Mouse (Mus musculus): Measurements from ENCODE around the gene Dr1.

DNA sequence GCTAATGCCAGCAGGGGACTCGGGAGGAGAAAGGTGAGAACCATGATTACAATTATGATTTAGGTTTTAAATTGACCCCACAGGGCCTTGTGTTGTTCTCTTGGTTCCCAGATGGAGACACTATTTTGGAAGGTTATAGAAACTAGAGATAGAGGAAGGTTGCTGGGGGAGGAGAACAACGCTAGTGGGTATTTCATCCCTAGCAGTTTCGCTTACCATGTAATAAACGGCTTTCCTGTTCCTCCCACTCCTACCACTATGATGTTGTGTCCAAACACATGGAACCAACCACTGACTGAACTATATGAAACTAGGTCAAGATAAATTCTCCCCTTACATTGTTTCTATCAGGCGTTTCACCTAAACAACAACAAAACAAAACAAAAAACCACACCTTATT is 13.4 kb upstream of the Dr1 start:
- no peak for TF ChIP-seq CTCF (IDR thresholded peaks at IDR 0.05; ENCODE audit: insufficient read depth, low read depth, low read length)
- TF ChIP-seq POLR2A (IDR thresholded peaks at IDR 0.05; ENCODE audit: insufficient read depth, low read depth, low read length), result no peak

All from olfactory bulb, adult 2 months (tissue).